Mouse (Mus musculus) lung, embryonic 15.5 days (tissue): ENCODE measurements around the gene C130074G19Rik. TPM values are rescaled to one million over a fixed set of nuclear protein-coding genes. Genes with fewer than 3 reads are reported as not detected.

Experiments
- ATAC-seq: fragments of 200-750 bp; cut with Nextera tagmentation; 2 replicates; pipeline ENCODE4 v1.8.0; 2017; ENCODE audit warnings: moderate number of reproducible peaks, borderline replicate concordance; ENCODE audit not compliant: low FRiP score, low TSS enrichment; ENCODE audit errors: extremely low read depth
- H3K27ac ChIP-seq: fragments of 300-500 bp; sonication (generic); 2 replicates; pipeline ENCODE4 v1.5.1; 2015; ENCODE audit warnings: moderate library complexity, mild to moderate bottlenecking, inconsistent platforms
- H3K27me3 ChIP-seq: fragments of 300-500 bp; sonication (generic); 2 replicates; pipeline ENCODE4 v1.6.1; 2015; ENCODE audit warnings: inconsistent platforms
- H3K36me3 ChIP-seq: fragments of 300-500 bp; sonication (generic); 2 replicates; pipeline ENCODE4 v1.6.1; 2015; ENCODE audit warnings: inconsistent platforms
- H3K4me1 ChIP-seq: fragments of 300-500 bp; sonication (generic); 2 replicates; pipeline ENCODE4 v1.6.1; 2015; ENCODE audit warnings: inconsistent platforms
- H3K4me2 ChIP-seq: fragments of 300-500 bp; sonication (generic); 2 replicates; pipeline ENCODE4 v1.6.1; 2015; ENCODE audit warnings: inconsistent platforms, mild to moderate bottlenecking, moderate library complexity
- H3K4me3 ChIP-seq: fragments of 300-500 bp; sonication (generic); 2 replicates; pipeline ENCODE4 v1.5.1; 2015; ENCODE audit warnings: mild to moderate bottlenecking, inconsistent platforms
- H3K9ac ChIP-seq: fragments of 300-500 bp; sonication (generic); 2 replicates; pipeline ENCODE4 v1.6.1; 2015; ENCODE audit warnings: inconsistent platforms
- H3K9me3 ChIP-seq: fragments of 300-500 bp; sonication (generic); 2 replicates; pipeline ENCODE4 v1.6.1; 2016; ENCODE audit warnings: inconsistent platforms
- WGBS: fragments of 180-500 bp; shearing (Covaris S2); methylation state at CpG from one replicate; pipeline ENCODE4 v1.1.7; 2015; 5-methylcytosine and 5-hydroxymethylcytosine counted together
- polyA plus RNA-seq: library from polyadenylated mRNA; unstranded; fragments of >200 nt; fragmentation: Nextera tagmentation; extraction: Ambion mirVana; gene quantifications from 2 replicates; pipeline ENCODE4 v1.2.1, GENCODE M21; 2015

Gene C130074G19Rik
- polyA plus RNA-seq, 1 experiment from 2014 or later: 2.7 TPM

DNA sequence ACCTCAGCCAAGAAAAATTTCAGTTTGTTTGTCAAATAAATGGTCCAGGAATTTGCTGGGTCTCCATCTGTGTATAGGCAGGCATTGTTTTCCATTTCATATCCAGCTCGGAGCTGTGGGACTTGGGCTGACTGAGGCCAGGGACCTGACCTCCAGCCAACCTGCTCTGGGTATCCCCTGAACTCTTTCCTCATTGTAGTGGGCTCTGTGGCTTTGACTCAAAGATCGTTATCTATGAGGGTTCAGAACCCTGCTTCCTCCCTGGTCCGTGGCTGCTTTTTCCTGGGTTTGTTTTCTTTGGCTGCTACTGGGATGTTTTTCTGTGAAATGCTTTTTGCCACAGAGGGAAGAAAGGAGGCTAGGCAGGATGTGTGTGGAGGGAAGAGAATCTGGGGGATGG, 29.1 kb downstream of the C130074G19Rik start:
- Histone ChIP-seq H3K27me3 (no peaks in the 10 kb centered on the region; the same call in 1 of the 2 replicates), H3K4me2 (peak overlapping the region; percentile 47; the same call in 1 of the 2 replicates), H3K36me3 (no peaks in the 10 kb centered on the region), H3K9ac (no peak overlapping the region), H3K9me3 (no peaks in the 10 kb centered on the region), H3K4me3 (no peak overlapping the region), H3K27ac (peak overlapping the region; percentile 79), H3K4me1 (peaks cover 16% of the 10 kb centered on the region)
- no peak for ATAC-seq
- WGBS: 25% methylated on average over 3 of the region's 3 CpGs

DNA sequence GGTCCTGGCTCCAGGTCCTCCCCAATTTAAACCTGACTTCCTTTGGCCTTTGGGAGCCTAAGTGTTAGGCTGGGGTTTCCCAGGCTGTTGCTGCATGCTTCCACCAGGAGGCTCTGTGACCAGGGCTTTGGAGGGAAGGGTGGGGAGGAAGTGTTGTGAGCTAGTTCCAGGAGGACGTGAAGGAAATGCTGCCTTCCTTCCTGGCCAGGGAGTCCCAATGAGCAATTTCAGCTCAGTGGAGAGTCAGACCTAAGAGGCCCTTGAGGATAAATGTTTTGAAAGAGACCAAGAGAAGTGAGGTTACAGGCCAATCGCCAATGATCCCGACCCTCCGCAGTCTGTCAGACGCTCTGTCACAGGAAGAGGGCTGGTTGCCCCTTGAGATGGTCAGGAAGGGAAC, 29.7 kb downstream of the C130074G19Rik start:
- WGBS: 9% methylated on average over 5 of the region's 5 CpGs
- H3K9me3 ChIP-seq: no peaks in the 10 kb centered on the region
- no peak overlapping the region for H3K9ac ChIP-seq
- peaks cover 16% of the 10 kb centered on the region for H3K4me1 ChIP-seq
- H3K36me3 ChIP-seq: no peaks in the 10 kb centered on the region
- no peaks in the 10 kb centered on the region; the same call in 1 of the 2 replicates for H3K27me3 ChIP-seq
- H3K4me2 ChIP-seq: peak overlapping the region; percentile 47
- ATAC-seq: peak; percentile 46
- peak overlapping the region; percentile 79 for H3K27ac ChIP-seq
- H3K4me3 ChIP-seq: 0 out of 2 replicates have a peak overlapping the region, but pooled peaks have one; percentile 10

DNA sequence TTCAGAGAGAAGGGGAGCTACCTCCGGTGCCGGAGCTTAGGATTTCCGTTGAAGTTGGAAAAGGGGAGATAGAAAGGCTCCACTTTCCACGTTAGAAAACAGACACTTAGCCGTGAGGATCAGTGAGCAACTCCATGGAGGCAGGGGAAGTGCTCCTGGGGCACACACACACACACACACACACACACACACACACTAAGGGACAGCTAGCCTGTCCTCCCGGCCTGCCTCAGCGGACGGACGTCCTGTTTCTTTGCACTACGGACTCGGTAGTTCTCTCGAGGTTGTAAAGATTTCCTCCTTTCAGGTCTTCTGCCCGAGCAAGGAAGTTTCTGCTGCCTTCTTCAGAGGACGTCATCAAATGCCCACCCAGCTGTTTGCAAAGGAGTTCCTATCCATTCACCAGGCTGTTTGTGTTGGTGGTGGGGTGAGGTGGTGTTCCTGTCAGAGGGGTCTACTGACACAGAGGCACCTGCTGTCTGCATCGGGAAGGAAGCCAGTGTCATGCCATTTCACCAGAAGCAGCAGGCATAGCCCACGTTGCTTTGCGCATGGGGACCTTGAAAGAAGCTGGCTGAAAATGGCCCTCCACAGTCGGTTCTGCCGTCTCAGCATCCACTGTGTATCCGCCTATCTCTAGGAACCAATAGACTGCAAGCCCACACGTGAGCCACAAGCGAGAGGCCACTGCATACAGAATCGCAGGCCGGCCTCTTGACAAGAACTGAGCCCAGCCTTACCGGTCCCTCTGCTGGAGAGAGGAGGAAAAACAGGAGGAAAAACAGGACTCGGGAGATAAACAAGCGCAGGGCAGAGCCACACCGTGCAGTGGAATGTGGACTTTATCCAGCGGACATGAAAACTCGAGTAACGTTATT, 31.0 kb downstream of the C130074G19Rik start:
- Histone ChIP-seq H3K4me1 (peaks cover 16% of the 10 kb centered on the region), H3K4me3 (no peak overlapping the region), H3K27ac (peak overlapping the region; percentile 63), H3K9ac (no peak overlapping the region), H3K4me2 (peak overlapping the region; percentile 45), H3K36me3 (no peaks in the 10 kb centered on the region), H3K9me3 (no peaks in the 10 kb centered on the region), H3K27me3 (no peaks in the 10 kb centered on the region; the same call in none of the 2 replicates)
- WGBS: 12% methylated on average over 31 of the region's 31 CpGs
- ATAC-seq: peak; percentile 71

DNA sequence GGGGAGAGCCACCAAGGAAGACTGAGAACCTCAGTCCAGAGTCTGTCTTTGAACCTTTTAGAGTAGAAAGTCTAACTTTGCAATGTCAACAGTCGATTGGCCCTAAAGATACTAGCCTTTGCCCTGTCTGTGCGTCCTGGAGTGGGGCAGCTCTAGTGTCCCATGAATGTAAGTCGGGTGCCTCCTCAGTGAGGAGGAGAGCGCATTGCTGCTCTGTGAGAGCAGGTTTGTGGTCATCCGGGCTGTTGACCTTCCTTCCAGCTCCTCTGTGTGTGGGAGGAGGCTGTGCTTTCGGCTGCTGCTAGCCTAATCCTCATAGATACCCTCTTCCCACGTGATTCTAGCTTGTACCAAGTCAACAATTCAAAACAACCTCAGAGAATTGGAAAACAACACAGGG, 31.9 kb downstream of the C130074G19Rik start:
- Histone ChIP-seq H3K4me3 (no peak overlapping the region), H3K4me1 (peaks cover 23% of the 10 kb centered on the region), H3K27me3 (no peaks in the 10 kb centered on the region; the same call in none of the 2 replicates), H3K9ac (no peak overlapping the region), H3K9me3 (no peaks in the 10 kb centered on the region), H3K4me2 (peak overlapping the region; percentile 45; the same call in 1 of the 2 replicates), H3K27ac (peak overlapping the region; percentile 63), H3K36me3 (no peaks in the 10 kb centered on the region)
- no peak for ATAC-seq
- WGBS: 30% methylated on average over 7 of the region's 7 CpGs

DNA sequence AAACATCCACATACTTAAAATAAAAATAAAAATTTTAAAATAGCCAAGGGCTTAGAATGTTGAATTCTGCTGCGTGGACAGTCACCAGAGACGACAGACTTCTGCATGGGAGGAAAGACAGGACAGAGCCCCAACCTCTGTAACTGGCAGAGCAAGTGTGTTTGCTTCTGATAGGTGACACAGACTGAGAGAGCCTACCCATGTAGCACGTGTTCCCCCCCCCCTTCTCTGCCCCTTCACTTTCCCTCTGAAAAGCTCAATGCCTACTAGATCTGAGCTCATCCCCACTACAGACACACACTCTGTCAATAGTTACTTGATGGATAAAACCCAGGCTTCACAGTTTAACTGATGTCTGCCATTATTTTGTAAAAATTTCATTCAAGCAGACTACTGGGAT, 36.0 kb downstream of the C130074G19Rik start:
- H3K27me3 ChIP-seq: no peaks in the 10 kb centered on the region; the same call in none of the 2 replicates
- H3K9me3 ChIP-seq: no peaks in the 10 kb centered on the region
- H3K27ac ChIP-seq: no peak overlapping the region
- WGBS: 48% methylated on average over 3 of the region's 3 CpGs
- H3K4me1 ChIP-seq: peaks cover 22% of the 10 kb centered on the region
- no peak overlapping the region for H3K9ac ChIP-seq
- H3K4me2 ChIP-seq: peak overlapping the region; percentile 83; the same call in 1 of the 2 replicates
- ATAC-seq: no peak
- H3K36me3 ChIP-seq: no peaks in the 10 kb centered on the region
- H3K4me3 ChIP-seq: no peak overlapping the region

DNA sequence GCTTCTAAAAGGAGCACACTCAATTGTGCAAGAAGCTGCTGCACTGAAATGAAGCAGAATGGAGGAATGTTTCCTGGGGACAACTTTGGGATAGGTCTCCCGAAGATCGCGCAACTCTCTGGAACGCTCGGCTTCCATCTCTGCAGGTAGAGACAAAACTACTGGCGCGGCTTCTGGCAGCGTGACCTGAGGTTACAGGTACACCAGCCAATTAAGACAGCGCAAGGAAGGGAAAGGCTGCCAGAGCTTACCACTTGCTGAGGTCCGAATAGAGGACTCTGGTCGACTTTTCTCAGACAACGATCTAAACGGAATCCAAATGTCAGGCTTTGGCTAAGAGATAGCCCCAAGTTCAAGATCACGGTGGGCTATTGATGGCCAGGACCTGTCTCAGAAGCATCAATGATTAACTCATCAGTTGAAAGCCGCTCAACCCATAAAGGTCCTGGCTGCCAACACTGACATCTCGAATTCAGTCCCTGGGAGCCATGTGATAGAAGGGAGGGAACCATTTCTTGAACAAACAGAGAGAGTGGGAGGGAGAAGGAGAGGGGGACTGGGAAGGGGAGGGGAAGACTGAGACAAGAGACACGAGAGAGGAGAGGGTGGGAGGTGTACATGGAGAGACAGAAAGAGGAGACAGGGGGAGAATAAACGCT, 36.8 kb downstream of the C130074G19Rik start, which contains the start of gene Marc2:
Gene Marc2, minus strand, starts transcription at position 360 of the 659 bp plus-strand sequence.
- Histone ChIP-seq H3K9ac (peak within 1 kb of the TSS; percentile 93), H3K4me2 (peak within 1 kb of the TSS; percentile 83), H3K4me1 (peaks cover 20% of the 10 kb centered on the region), H3K4me3 (peak within 1 kb of the TSS; percentile 94), H3K27me3 (no peaks in the 10 kb centered on the region; the same call in 1 of the 2 replicates), H3K36me3 (no peaks in the 10 kb centered on the region), H3K27ac (peak within 1 kb of the TSS; percentile 88), H3K9me3 (no peaks in the 10 kb centered on the region)
- ATAC-seq: peak; percentile 40
- 2% methylated on average over 18 of the region's 18 CpGs for WGBS

DNA sequence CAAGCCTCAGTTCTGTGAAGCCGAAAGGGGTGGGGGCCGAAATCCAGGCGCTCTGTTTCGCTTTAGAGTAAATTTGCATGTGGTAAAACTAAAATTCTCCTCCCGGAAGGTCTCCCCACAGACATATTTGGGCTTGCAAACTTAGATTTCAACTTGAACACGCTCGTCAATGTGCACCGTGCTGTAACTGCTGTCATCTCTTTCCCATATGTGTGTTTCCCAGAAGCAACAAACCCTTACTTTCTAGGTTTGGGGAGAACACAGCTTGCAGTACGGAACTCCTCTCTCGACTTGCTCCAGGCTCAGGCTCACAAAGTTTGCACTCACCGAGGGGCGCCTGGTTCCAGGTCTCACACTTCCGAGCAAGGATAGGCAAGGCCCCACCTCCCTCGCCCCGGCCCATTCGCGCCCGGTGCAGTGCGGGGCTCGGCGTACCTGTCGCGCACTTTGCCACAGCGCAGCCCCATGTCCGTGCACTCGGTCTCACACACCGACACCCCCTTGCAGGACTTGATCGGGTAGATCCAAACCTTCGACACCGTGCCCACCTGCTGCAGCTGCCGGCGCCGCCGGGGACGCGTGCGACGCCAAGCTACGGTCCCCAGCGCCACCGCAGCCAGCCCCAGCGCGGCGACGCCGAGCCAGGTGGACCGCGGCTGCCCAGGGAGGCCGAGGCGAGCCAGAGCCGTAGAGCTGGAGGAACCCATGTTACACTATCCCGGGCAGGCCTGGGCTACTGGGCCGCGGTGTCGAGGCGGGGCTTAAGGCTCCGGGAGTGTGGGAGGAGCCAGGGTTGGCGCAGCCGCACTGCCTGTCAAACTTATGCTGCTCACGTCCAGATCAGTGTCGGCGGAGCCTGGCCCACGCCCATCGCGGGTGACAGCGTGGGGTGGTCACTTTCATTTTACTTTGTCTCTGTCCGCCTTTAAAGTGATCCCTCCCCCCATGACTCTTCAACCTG, 37.6 kb downstream of the C130074G19Rik start:
- peak overlapping the region; percentile 88 for H3K27ac ChIP-seq
- peaks cover 17% of the 10 kb centered on the region for H3K4me1 ChIP-seq
- H3K36me3 ChIP-seq: no peaks in the 10 kb centered on the region
- peak; percentile 98 for ATAC-seq
- peak overlapping the region; percentile 94 for H3K4me3 ChIP-seq
- WGBS: under 1% methylated on average over 67 of the region's 67 CpGs
- peak overlapping the region; percentile 93 for H3K9ac ChIP-seq
- no peaks in the 10 kb centered on the region; the same call in 1 of the 2 replicates for H3K27me3 ChIP-seq
- peak overlapping the region; percentile 83 for H3K4me2 ChIP-seq
- H3K9me3 ChIP-seq: no peaks in the 10 kb centered on the region

DNA sequence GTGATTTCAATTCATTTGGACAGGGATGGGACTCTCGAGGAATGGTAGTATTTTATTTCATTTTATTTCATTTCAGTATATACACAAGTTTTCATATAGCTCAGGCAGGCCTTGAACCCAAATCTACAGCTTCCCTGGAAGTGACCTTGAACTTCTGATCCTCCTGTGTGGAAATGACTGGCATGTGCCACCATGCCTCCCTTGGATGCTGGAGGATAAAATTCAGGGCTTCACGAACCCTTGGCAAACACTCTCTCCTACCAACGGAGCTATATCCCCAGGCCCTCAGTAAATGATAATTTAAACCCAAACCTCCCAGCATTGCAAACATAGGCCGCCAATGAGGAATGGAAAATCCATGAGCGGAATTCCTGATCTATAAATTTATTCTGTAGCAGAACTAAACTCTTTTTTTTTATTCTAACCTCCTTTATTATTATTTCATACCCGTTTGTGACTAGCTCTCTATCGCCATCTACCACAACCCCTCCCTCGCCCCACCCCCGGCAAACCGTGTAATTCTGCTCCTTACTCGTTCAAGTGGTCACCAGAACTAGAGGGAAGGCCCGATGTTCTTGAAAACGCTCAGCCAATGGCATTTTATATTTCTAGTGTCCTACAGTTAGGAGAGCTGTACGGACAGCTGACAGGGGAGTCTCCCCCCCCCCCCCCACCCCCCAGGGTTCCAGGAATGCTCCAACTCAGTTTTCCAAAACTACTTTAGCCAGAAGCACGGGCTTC, 38.5 kb downstream of the C130074G19Rik start:
- no peak for ATAC-seq
- Histone ChIP-seq H3K4me3 (peak overlapping the region; percentile 94), H3K27me3 (no peaks in the 10 kb centered on the region; the same call in 1 of the 2 replicates), H3K4me1 (peaks cover 17% of the 10 kb centered on the region), H3K4me2 (peak overlapping the region; percentile 83), H3K9ac (peak overlapping the region; percentile 93), H3K27ac (peak overlapping the region; percentile 88), H3K9me3 (no peaks in the 10 kb centered on the region), H3K36me3 (no peaks in the 10 kb centered on the region)
- 19% methylated on average over 15 of the region's 15 CpGs for WGBS

DNA sequence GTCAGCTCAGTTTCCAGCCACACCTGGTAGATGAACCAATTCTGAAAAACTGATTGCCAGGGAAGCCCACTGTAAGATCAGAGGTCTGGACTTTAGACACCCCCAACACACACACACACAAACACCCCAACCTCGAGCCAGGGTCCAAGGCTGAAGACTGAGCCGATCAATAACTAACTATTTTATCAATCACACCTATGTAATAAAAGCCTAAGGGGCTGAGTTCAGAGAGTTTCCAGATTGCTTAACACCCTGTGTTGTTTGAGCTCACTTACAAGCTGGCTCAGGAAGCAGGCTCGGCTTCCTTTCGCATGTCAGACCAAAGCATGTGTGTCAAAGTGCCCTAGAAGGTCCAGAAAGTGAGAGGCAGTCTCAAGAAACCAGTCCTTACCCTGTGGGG, 45.4 kb downstream of the C130074G19Rik start:
- Histone ChIP-seq H3K9ac (no peak overlapping the region), H3K9me3 (no peaks in the 10 kb centered on the region), H3K4me2 (no peak overlapping the region), H3K27ac (no peak overlapping the region), H3K4me1 (no peaks in the 10 kb centered on the region), H3K27me3 (no peaks in the 10 kb centered on the region), H3K36me3 (peaks cover 22% of the 10 kb centered on the region), H3K4me3 (no peak overlapping the region)
- WGBS: 70% methylated on average over 4 of the region's 4 CpGs
- ATAC-seq: no peak

DNA sequence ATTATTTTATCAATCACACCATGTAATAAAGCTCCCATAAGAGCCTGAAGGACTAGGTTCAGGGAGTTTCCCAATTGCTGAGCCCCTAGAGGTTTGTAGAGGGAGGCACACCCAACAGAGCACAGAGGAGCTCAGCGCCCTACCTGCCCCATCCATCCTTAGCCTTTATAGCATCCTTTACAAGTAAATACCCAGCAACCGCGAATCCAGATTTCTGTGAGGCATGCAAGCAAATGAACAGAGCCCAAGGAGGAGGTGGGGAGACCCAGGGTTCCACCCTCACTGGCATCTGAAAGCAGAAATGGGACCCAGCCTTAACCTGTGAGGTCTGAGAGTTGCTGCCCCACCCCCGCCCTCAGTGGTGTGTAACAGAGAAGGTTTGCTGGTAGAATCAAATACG, 46.7 kb downstream of the C130074G19Rik start:
- 78% methylated on average over 5 of the region's 5 CpGs for WGBS
- peaks cover 34% of the 10 kb centered on the region for H3K36me3 ChIP-seq

More for the DNA sequence above, 46.7 kb downstream of the C130074G19Rik start:
- Histone ChIP-seq H3K27ac (no peak overlapping the region), H3K4me1 (no peaks in the 10 kb centered on the region), H3K27me3 (no peaks in the 10 kb centered on the region), H3K9me3 (no peaks in the 10 kb centered on the region), H3K4me2 (no peak overlapping the region), H3K9ac (no peak overlapping the region), H3K4me3 (no peak overlapping the region)
- ATAC-seq: no peak
